Mouse (Mus musculus) left cerebral cortex, adult 2 months (tissue): ENCODE measurements around the gene Gimap9. TPM values are rescaled to one million over a fixed set of nuclear protein-coding genes. Genes with fewer than 3 reads are reported as not detected.

ENCODE experiments used
- DNase-seq, 2 experiments: peaks; one replicate each; pipeline ENCODE4 v3.0.0; 2021 to 2022; ENCODE audit warnings: low spot score in 2 of 2, mixed read lengths in 1 of 2; ENCODE audit errors: extremely low spot score in 1 of 2
- H3K27ac ChIP-seq: fragments of 200-600 bp; 2 replicates; pipeline ENCODE4 v1.8.1; 2022
- H3K4me3 ChIP-seq: fragments of 200-600 bp; 2 replicates; pipeline ENCODE4 v1.8.1; 2022
- CTCF ChIP-seq: fragments of 200-600 bp; IDR thresholded peaks from 2 replicates; pipeline ENCODE4 v1.8.1; 2022; ENCODE audit warnings: antibody characterized with exemption, mild to moderate bottlenecking, moderate library complexity
- intact Hi-C: fragments of 180-260 bp; cut with DNase I; formaldehyde crosslinking; loops from one replicate; pipeline ENCODE4 v1.15.1; 2025
- total RNA-seq, 2 experiments: library from RNA; stranded (reverse); gene quantifications; 2 replicates each; pipeline ENCODE4 v1.2.3; 2021

Gimap9 gene
- total RNA-seq, 2 experiments from 2014 or later: 0.57 to 0.75 TPM

GRCm38 (mm10) chr6:48684319-48684718 lies 8.4 kb downstream of the Gimap9 start, which contains the start of gene Gimap4:
TSS of gene Gimap4 (plus strand) at chr6:48684549.
- H3K27ac ChIP-seq: no peak within 1 kb of the TSS
- intact Hi-C loops: no loop called here
- no peak within 1 kb of the TSS for H3K4me3 ChIP-seq
- no peak for TF ChIP-seq CTCF
- no peak for DNase-seq

DNA sequence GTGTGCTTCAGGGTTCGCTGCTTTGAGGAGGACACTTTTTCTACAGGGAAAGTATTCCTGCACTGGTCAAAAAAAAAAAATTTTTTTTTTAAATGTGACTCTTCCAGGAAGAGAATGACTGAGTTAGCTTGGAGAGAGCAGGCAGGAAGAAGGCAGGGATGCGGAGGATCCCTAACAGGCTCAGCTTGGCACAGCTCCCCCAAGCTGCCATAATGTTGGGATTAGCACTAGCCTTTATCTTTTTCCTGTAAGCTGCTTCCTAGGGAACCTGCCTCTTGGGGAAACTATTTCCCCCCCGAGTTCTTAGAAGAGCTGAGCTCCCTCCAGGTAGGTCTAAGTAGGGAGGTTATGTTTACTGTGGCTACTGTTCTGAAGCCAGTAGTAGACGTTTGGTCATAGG lies 8.9 kb downstream of the Gimap9 start:
- intact Hi-C loops: no loop called here
- no peak for DNase-seq
- TF ChIP-seq CTCF: no peak

DNA sequence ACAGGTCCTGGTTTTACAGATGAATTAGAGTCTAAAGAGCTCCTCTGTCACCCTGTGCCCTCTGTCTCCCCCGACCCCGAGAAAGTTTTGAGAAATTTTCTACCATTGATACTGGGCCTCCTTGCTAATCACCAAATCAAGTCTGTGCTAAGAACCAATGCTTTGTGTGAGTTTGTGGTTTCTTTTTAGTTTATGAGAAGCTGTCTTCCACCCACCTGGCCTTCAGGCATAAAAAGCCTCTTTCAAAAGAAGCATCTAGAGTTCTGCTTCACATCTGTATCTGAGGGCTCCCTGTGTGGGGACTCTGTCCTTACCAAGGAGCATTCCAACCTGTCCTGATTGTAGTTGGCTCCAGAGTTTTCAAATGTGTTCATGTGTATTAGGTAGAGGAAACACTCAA lies 9.3 kb downstream of the Gimap9 start:
- H3K27ac ChIP-seq: no peak overlapping the region
- no peak for DNase-seq
- intact Hi-C loops: no loop called here
- no peak for TF ChIP-seq CTCF
- H3K4me3 ChIP-seq: no peak overlapping the region

More for the DNA sequence above, 8.9 kb downstream of the Gimap9 start:
- no peak overlapping the region for H3K4me3 ChIP-seq
- H3K27ac ChIP-seq: no peak overlapping the region

DNA sequence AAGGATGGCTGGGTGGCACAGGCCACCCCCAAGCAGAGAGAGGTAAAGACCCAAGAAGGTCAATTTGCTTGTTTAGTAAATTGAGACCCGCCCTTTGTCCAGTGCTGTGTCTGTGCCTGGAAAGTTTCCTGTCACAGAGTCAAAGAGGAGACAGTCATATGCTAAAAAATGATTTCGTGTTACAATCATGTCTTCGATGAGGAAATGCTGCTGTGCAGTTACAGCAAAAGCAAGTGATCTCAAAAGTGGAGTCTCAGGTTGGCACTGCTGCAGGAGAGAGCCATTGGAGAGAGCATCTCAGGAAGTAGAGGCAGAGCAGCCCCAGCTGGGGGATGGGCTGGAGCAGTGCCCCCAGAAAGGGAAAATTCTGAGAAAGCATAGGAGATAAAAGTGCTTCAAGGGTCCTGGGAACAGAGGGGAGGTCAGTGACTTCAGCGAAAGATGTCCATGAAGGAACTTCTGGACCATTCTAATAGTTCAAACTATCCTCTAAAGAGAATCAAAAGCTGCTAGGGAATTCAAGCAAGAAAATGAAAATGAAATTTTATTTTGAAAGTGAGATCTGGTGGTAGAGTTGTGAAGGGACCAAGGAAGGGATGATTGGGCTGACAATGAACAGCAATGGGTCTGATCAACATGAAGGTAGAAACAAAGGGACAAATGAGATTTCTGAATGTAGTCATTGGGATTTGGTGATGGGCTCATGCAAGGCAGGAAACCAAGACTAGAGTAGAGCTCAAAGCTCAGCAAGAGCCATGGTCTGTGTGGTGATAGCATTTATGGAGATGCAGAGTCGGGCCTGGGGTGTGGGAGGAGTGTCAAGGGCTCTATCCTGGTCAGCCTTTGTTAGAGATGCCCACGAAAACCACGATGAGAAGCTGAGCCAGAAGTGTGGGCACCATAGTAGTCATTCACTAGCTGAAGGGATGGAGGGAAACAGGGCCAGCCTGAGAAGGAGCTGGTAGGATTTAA lies 10.1 kb downstream of the Gimap9 start:
- Histone ChIP-seq H3K27ac (no peak overlapping the region), H3K4me3 (no peak overlapping the region)
- DNase-seq: no peak
- TF ChIP-seq CTCF: no peak
- intact Hi-C loops: no loop called here

DNA sequence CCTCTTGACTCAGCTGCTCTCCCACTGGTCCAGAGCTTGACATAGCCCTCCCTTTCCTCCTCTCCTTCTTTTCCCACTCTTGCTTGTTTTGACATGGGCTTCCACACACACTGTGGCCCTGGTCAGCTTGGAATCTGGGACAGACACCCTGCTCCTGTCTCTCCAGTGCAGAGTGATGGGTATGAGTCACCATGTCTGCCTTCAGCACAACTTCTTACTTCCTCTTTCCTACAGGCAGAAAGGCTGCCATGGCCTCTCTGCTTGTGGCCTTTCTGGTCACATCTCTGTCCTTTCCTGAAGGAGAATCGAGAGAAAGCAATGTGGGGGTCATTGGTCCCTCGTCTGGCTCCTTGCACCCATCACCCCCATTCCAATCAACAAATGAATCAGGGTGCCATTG lies 11.1 kb downstream of the Gimap9 start:
- no peak for TF ChIP-seq CTCF
- H3K4me3 ChIP-seq: no peak overlapping the region
- intact Hi-C loops: no loop called here
- no peak overlapping the region for H3K27ac ChIP-seq
- DNase-seq: no peak

GRCm38 (mm10) chr6:48689320-48689719 lies 13.4 kb downstream of the Gimap9 start:
- H3K27ac ChIP-seq: no peak overlapping the region
- no peak for TF ChIP-seq CTCF
- no peak for DNase-seq
- no peak overlapping the region for H3K4me3 ChIP-seq
- intact Hi-C loops: no loop called here

GRCm38 (mm10) chr6:48692962-48693361 lies 17.0 kb downstream of the Gimap9 start:
- no peak for DNase-seq
- intact Hi-C loops: no loop called here
- TF ChIP-seq CTCF: no peak
- Histone ChIP-seq H3K27ac (no peak overlapping the region), H3K4me3 (no peak overlapping the region)

- no peak for TF ChIP-seq CTCF
- DNase-seq: no peak
- Histone ChIP-seq H3K27ac (no peak overlapping the region), H3K4me3 (no peak overlapping the region)
- intact Hi-C loops: no loop called here
Observed at GRCm38 (mm10) chr6:48696830-48697554, 21.1 kb downstream of the Gimap9 start.

GRCm38 (mm10) chr6:48697555-48697930 lies 21.6 kb downstream of the Gimap9 start:
- Histone ChIP-seq H3K4me3 (no peak overlapping the region), H3K27ac (no peak overlapping the region)
- intact Hi-C loops: no loop called here
- TF ChIP-seq CTCF: no peak
- DNase-seq: no peak

DNA sequence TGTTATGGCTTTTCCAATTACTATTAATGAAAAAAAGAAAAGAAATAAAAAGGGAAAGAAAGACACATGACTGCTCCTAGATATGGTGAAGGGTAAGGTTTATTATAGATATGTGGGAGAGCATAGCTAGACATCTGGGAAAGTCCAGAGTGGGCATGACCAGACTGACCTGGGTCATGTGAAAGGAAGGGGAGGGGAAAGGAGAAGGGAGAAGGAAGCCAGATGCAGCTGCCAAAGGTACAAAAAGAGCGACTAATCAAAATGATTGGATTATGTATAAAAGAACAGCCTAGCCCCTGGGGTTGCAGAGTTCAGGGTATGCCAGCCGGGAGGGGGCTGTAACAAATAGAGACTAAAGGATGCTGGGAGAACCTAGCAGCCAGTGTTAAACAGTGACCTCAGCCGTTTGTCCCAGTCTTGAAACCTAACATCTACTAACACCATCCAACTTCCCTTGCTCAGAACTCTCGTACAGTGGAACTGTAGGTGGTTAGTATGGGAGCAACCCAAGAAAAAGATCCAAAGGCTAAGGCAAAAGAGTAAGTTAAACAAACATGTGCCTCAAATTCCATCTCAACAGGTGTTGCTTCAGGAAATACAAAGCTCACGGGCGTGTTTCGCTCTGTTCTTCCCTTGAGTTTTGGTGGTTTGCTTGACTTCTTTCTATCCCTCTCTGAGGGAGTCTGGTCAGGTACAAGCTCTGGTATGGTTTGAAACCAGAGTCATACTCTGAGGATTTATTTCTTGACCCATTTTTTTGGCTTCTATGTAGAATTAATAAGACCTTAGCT lies 22.3 kb downstream of the Gimap9 start:
- intact Hi-C loops: no loop called here
- Histone ChIP-seq H3K27ac (no peak overlapping the region), H3K4me3 (no peak overlapping the region)
- DNase-seq: no peak
- TF ChIP-seq CTCF: no peak

GRCm38 (mm10) chr6:48698888-48699287 lies 23.0 kb downstream of the Gimap9 start:
- no peak for DNase-seq
- intact Hi-C loops: no loop called here
- no peak for TF ChIP-seq CTCF
- no peak overlapping the region for H3K27ac ChIP-seq
- H3K4me3 ChIP-seq: no peak overlapping the region
